Mouse (Mus musculus) G1E (cell line): ENCODE data around the gene Lrrc27.

Experiments
- CTCF ChIP-seq: IDR thresholded peaks from 2 replicates; pipeline ENCODE4 v1.5.1; 2012; ENCODE audit warnings: low read depth, low read length, inconsistent platforms, mixed read lengths
- GATA1 ChIP-seq: IDR thresholded peaks from 2 replicates; pipeline ENCODE4 v1.6.1; 2012; ENCODE audit warnings: borderline replicate concordance, low read length, inconsistent platforms, mixed read lengths
- GATA2 ChIP-seq: IDR thresholded peaks from 2 replicates; pipeline ENCODE4 v1.6.1; 2012; ENCODE audit warnings: low read depth, low read length, inconsistent platforms, borderline replicate concordance
- POLR2AphosphoS5 ChIP-seq: IDR thresholded peaks from 2 replicates; pipeline ENCODE4 v1.6.1; 2012; ENCODE audit warnings: low read depth, low read length, inconsistent platforms; ENCODE audit not compliant: insufficient replicate concordance
- TAL1 ChIP-seq: conservative IDR thresholded peaks from 2 replicates; pipeline ENCODE4 v1.6.1; 2012; ENCODE audit warnings: low read depth, low read length, inconsistent platforms, mixed read lengths

DNA sequence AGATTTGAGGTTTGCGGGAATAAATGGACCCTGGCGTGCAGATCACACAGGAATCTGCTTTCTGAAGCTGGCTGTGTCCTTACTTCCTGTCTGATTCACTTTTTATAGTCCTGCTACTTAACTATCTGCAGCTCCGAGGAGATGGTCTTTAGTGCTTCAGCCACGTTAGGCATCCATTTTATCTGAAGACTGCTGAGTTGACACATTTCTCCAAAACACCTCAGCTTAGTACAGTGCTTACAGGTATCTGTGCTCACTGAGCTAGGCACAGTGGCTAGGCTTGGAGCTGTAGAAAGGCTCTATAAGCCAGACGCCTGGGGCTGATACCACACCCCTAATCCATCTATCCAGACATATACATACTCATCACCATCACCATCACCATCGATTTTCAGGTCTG is 52.8 kb downstream of the Lrrc27 start:
- TF ChIP-seq CTCF, result no peak
- no peak for TF ChIP-seq GATA1
- no peak for TF ChIP-seq TAL1
- no peak for TF ChIP-seq GATA2
- no peak for TF ChIP-seq POLR2AphosphoS5
